Mouse (Mus musculus): ENCODE data around the gene Antxr2.

GRCm38 (mm10) chr5:97899321-97899720, 131.5 kb downstream of the Antxr2 start:
- TF ChIP-seq HCFC1 (IDR thresholded peaks at IDR 0.05; ENCODE audit: borderline replicate concordance, insufficient read depth, low read length) (no peak), ZC3H11A (IDR thresholded peaks at IDR 0.05; ENCODE audit: borderline replicate concordance, low read depth, low read length) (no peak)

All from ES-E14 (cell line).